Mouse (Mus musculus) heart, embryonic 12.5 days (tissue): Measurements from ENCODE around the gene Inpp5k. TPM values are rescaled to one million over a fixed set of nuclear protein-coding genes. Genes with fewer than 3 reads are reported as not detected.
A peak's percentile ranks its signal among the peaks of the same experiment; 100 is the strongest.

Source experiments
- ATAC-seq: fragments of 200-750 bp; cut with Nextera tagmentation; 2 replicates; pipeline ENCODE4 v1.8.0; 2017; ENCODE audit warnings: moderate TSS enrichment, moderate library complexity; ENCODE audit not compliant: insufficient number of reproducible peaks, low FRiP score
- H3K27ac ChIP-seq: fragments of 300-500 bp; sonication (generic); 2 replicates; pipeline ENCODE4 v1.5.1; 2016; ENCODE audit warnings: mild to moderate bottlenecking, moderate library complexity; ENCODE audit not compliant: poor library complexity, severe bottlenecking
- H3K27me3 ChIP-seq: fragments of 300-500 bp; sonication (generic); replicated peaks from 2 replicates; pipeline ENCODE4 v1.6.1; 2016; ENCODE audit warnings: mild to moderate bottlenecking, moderate library complexity
- H3K36me3 ChIP-seq: fragments of 300-500 bp; sonication (generic); 2 replicates; pipeline ENCODE4 v1.6.1; 2016; ENCODE audit warnings: mild to moderate bottlenecking, moderate library complexity
- H3K4me1 ChIP-seq: fragments of 300-500 bp; sonication (generic); replicated peaks from 2 replicates; pipeline ENCODE4 v1.6.1; 2016; ENCODE audit warnings: mild to moderate bottlenecking
- H3K4me2 ChIP-seq: fragments of 300-500 bp; sonication (generic); 2 replicates; pipeline ENCODE4 v1.6.1; 2016; ENCODE audit warnings: mild to moderate bottlenecking, moderate library complexity
- H3K4me3 ChIP-seq: fragments of 300-500 bp; sonication (generic); 2 replicates; pipeline ENCODE4 v1.5.1; 2016; ENCODE audit warnings: mild to moderate bottlenecking
- H3K9ac ChIP-seq: fragments of 300-500 bp; sonication (generic); 2 replicates; pipeline ENCODE4 v1.6.1; 2016; ENCODE audit warnings: mild to moderate bottlenecking, moderate library complexity
- H3K9me3 ChIP-seq: fragments of 300-500 bp; sonication (generic); replicated peaks from 2 replicates; pipeline ENCODE4 v1.6.1; 2016; ENCODE audit warnings: mild to moderate bottlenecking, moderate library complexity
- WGBS: fragments of 180-500 bp; shearing (Covaris S2); methylation state at CpG from one replicate; pipeline ENCODE4 v1.1.7; 2016; 5-methylcytosine and 5-hydroxymethylcytosine counted together
- polyA plus RNA-seq: library from polyadenylated mRNA; unstranded; fragments of >200 nt; fragmentation: Nextera tagmentation; extraction: Ambion mirVana; gene quantifications from 2 replicates; pipeline ENCODE4 v1.2.1, GENCODE M21; 2016

Inpp5k gene
- polyA plus RNA-seq, 1 experiment from 2014 or later, result 17.3 TPM

GRCm38 (mm10) chr11:75655621-75656545 is 25.1 kb downstream of the Inpp5k start:
- Histone ChIP-seq H3K4me2 (peak overlapping the region; percentile 83), H3K9ac (peak overlapping the region; percentile 92), H3K4me3 (peak overlapping the region; percentile 73), H3K27ac (peak overlapping the region; percentile 91), H3K9me3 (no peaks in the 10 kb centered on the region), H3K4me1 (peaks cover 49% of the 10 kb centered on the region), H3K36me3 (peaks cover 37% of the 10 kb centered on the region), H3K27me3 (no peaks in the 10 kb centered on the region)
- ATAC-seq, result peak; percentile 58
- under 1% methylated on average over 76 of the region's 78 CpGs for WGBS

DNA sequence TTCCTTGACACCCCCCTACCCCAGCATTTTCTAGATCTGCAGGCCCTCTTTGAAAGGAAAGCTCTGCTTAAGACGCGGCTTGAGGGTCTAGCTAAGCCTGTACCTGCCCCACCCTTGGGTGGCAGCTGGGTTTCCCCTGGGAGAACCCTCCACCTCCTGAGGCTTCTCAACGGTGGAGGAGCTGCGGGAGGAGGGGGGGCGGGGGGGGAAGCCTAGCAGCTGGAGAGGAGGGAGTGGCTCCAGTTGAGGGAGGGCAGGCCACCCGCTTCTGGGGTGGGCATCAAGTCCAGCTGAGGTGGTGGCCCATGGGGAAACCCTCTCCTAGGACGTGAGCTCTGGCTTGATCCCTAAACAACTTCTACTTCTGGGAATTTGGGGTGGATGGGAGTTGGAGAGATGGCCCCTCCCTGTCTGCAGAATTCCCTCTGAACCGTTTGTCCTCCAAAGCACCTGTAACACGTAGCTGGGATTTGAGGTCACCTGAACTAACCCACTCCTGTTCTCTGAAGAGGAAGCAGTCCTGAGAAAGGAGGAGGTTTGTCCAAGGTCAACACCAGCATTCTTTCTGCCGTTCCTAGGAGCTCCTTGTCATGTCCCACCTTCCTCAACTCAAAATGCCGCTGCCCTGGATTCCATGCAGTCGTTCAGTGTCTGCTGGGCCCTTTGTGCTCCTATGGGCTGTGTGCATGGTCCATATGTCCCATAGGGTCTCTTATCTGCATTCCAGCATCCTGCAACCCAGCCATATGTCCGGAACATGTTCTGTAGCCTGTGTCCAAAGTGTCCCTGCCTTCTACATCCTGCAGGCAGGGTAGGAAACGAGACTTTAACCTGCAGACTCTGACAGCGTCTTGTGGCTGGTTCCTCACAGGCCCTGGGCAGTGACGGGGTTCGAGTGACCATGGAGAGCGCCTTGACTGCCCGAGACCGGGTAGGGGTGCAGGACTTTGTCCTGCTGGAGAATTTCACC is 26.1 kb downstream of the Inpp5k start:
- H3K27me3 ChIP-seq, result no peaks in the 10 kb centered on the region
- peak overlapping the region; percentile 83 for H3K4me2 ChIP-seq
- no peaks in the 10 kb centered on the region for H3K9me3 ChIP-seq
- peak overlapping the region; percentile 92 for H3K9ac ChIP-seq
- peaks cover 47% of the 10 kb centered on the region for H3K4me1 ChIP-seq
- H3K4me3 ChIP-seq, result peak overlapping the region; percentile 73
- ATAC-seq, result no peak
- peak overlapping the region; percentile 91 for H3K27ac ChIP-seq
- WGBS, result 47% methylated on average over 19 of the region's 20 CpGs
- peaks cover 47% of the 10 kb centered on the region for H3K36me3 ChIP-seq

DNA sequence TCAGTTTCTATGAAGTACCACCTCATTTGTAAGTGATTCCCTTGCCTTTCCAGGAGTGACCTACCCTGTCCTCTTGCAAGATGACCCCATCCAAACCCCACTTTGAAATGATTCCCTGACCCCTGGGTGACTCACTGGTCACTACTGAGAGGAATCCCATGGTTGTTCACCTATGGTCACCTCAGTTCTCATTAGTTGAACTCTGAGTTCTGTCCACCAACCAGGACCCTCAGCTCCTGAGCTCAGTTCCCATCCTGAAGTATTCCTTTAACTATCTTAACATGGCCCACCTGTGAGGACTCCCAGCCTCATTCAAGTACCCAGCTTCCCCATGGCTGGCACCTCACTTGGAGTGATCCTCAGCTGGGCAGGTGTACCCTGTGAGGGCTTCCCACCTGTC is 27.1 kb downstream of the Inpp5k start:
- Histone ChIP-seq H3K36me3 (peaks cover 57% of the 10 kb centered on the region), H3K4me2 (no peak overlapping the region), H3K4me1 (peaks cover 38% of the 10 kb centered on the region), H3K4me3 (no peak overlapping the region), H3K9ac (no peak overlapping the region), H3K9me3 (no peaks in the 10 kb centered on the region), H3K27me3 (no peaks in the 10 kb centered on the region), H3K27ac (no peak overlapping the region)
- no peak for ATAC-seq

DNA sequence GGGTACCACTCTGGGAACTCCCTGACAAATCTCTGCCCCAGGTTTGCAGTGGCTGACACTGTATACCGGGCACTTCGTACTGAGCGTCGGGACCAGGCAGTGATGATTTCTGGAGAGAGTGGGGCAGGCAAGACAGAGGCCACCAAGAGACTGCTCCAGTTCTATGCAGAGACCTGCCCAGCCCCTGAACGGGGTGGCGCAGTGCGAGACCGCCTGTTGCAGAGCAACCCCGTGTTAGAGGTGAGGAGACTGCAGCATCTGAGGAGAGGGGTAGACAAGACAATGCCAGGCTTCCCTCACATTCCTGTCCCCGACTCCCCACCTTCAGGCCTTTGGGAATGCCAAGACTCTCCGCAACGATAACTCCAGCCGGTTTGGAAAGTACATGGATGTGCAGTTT is 27.5 kb downstream of the Inpp5k start:
- Histone ChIP-seq H3K9ac (no peak overlapping the region; the same call in 1 of the 2 replicates), H3K9me3 (no peaks in the 10 kb centered on the region), H3K36me3 (peaks cover 62% of the 10 kb centered on the region), H3K4me1 (peaks cover 34% of the 10 kb centered on the region), H3K4me2 (no peak overlapping the region), H3K4me3 (no peak overlapping the region), H3K27me3 (no peaks in the 10 kb centered on the region), H3K27ac (no peak overlapping the region)
- WGBS, result 92% methylated on average over 13 of the region's 13 CpGs
- no peak for ATAC-seq

- no peak overlapping the region for H3K4me2 ChIP-seq
- 75% methylated on average over 14 of the region's 14 CpGs for WGBS
- ATAC-seq, result no peak
- H3K4me1 ChIP-seq, result peaks cover 26% of the 10 kb centered on the region
- H3K27me3 ChIP-seq, result no peaks in the 10 kb centered on the region
- H3K9ac ChIP-seq, result no peak overlapping the region
- no peaks in the 10 kb centered on the region for H3K9me3 ChIP-seq
- H3K4me3 ChIP-seq, result no peak overlapping the region
- no peak overlapping the region for H3K27ac ChIP-seq
- peaks cover 67% of the 10 kb centered on the region for H3K36me3 ChIP-seq
Observed at GRCm38 (mm10) chr11:75658996-75659750, 28.4 kb downstream of the Inpp5k start.

DNA sequence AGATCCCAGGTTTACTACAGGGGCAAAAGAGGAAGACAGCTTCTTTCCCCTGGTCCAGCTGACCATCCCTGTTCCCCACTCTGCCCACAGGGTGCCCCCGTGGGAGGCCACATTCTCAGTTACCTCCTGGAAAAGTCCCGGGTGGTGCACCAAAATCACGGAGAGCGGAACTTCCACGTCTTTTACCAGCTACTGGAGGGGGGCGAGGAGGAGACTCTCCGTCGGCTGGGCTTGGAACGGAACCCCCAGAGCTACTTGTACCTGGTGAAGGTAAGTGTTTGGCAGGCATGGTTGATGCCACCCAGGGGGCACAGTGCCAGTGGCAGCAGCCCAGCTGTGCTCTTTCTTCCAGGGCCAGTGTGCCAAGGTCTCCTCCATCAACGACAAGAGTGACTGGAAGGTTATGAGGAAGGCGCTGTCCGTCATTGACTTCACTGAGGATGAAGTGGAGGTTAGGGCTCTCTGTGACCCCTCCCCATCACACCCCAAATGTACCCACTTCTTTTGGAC is 29.3 kb downstream of the Inpp5k start:
- H3K9me3 ChIP-seq, result no peaks in the 10 kb centered on the region
- no peak overlapping the region for H3K27ac ChIP-seq
- H3K4me2 ChIP-seq, result no peak overlapping the region
- WGBS, result 92% methylated on average over 12 of the region's 12 CpGs
- H3K4me1 ChIP-seq, result peaks cover 17% of the 10 kb centered on the region
- no peak overlapping the region for H3K4me3 ChIP-seq
- H3K36me3 ChIP-seq, result peaks cover 74% of the 10 kb centered on the region
- H3K9ac ChIP-seq, result no peak overlapping the region
- ATAC-seq, result no peak
- no peaks in the 10 kb centered on the region for H3K27me3 ChIP-seq

GRCm38 (mm10) chr11:75660941-75661800 is 30.4 kb downstream of the Inpp5k start:
- Histone ChIP-seq H3K36me3 (peaks cover 84% of the 10 kb centered on the region), H3K4me3 (no peak overlapping the region), H3K9me3 (no peaks in the 10 kb centered on the region), H3K27me3 (no peaks in the 10 kb centered on the region), H3K9ac (no peak overlapping the region), H3K27ac (no peak overlapping the region), H3K4me1 (peaks cover 14% of the 10 kb centered on the region), H3K4me2 (no peak overlapping the region)
- WGBS, result 91% methylated on average over 21 of the region's 21 CpGs
- ATAC-seq, result no peak

GRCm38 (mm10) chr11:75662131-75662530 is 31.3 kb downstream of the Inpp5k start:
- ATAC-seq, result no peak
- Histone ChIP-seq H3K4me3 (no peak overlapping the region), H3K4me2 (no peak overlapping the region), H3K9me3 (no peaks in the 10 kb centered on the region), H3K27me3 (no peaks in the 10 kb centered on the region), H3K36me3 (peaks cover 93% of the 10 kb centered on the region), H3K27ac (no peak overlapping the region), H3K4me1 (peaks cover 4% of the 10 kb centered on the region), H3K9ac (no peak overlapping the region)
- 86% methylated on average over 7 of the region's 7 CpGs for WGBS

GRCm38 (mm10) chr11:75666296-75666695 is 35.5 kb downstream of the Inpp5k start:
- Histone ChIP-seq H3K9me3 (no peaks in the 10 kb centered on the region), H3K4me2 (no peak overlapping the region), H3K4me1 (no peaks in the 10 kb centered on the region), H3K36me3 (peaks cover 93% of the 10 kb centered on the region), H3K27me3 (no peaks in the 10 kb centered on the region), H3K27ac (no peak overlapping the region), H3K4me3 (no peak overlapping the region), H3K9ac (no peak overlapping the region)
- ATAC-seq, result no peak
- 92% methylated on average over 6 of the region's 6 CpGs for WGBS

DNA sequence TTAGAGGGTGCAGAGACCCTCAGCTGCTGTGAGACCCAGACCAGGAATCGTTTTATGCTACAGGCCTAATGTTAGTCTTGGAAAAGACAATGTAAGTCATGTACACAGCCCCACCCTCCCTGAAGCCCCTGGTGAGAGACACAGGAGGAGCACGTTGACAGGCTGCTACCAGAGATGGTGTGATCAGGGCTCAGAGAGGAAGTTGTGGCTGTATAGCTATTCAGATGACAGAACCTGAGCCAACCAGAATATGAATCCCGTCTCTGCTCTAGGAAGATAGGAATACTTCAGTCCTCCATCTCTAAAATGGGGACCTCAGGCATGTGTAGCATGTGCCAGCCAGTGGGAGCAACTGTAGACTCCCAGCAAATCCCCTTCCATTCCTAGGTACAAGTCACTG is 37.8 kb downstream of the Inpp5k start:
- H3K9me3 ChIP-seq, result no peaks in the 10 kb centered on the region
- H3K36me3 ChIP-seq, result peaks cover 94% of the 10 kb centered on the region
- H3K4me3 ChIP-seq, result no peak overlapping the region
- no peak for ATAC-seq
- H3K27me3 ChIP-seq, result no peaks in the 10 kb centered on the region
- no peaks in the 10 kb centered on the region for H3K4me1 ChIP-seq
- no peak overlapping the region for H3K9ac ChIP-seq
- 82% methylated on average over 3 of the region's 3 CpGs for WGBS
- H3K27ac ChIP-seq, result no peak overlapping the region
- H3K4me2 ChIP-seq, result no peak overlapping the region
